Mouse (Mus musculus): ENCODE measurements around the gene Glud1. TPM values are rescaled to one million over a fixed set of nuclear protein-coding genes. Genes with fewer than 3 reads are reported as not detected.

Gene Glud1
- total and polyA plus RNA-seq, 3 experiments, result 87.3 to 143 (median 116) TPM

GRCm38 (mm10) chr14:34331886-34332285, 21.4 kb downstream of the Glud1 start:
- Histone ChIP-seq H3K27ac (ENCODE audit: insufficient read depth, low read depth) (no peak overlapping the region), H3K9me3 (replicated peaks; ENCODE audit: low read length) (no peaks in the 10 kb centered on the region), H3K4me1 (ENCODE audit: control insufficient read depth in 1 of 2, insufficient read depth in 2 of 2) (peaks cover 0 to 3% of the 10 kb centered on the region in 2 experiments; a peak in 1 of 4 replicates), H3K79me2 (replicated peaks; ENCODE audit: control insufficient read depth, extremely low read depth, insufficient read depth, poor library complexity, severe bottlenecking) (no peaks in the 10 kb centered on the region), H3K4me3 (replicated peaks in 1 of 3; ENCODE audit: low read depth in 2 of 3, low read length in 2 of 3, poor library complexity in 1 of 3) (no peak overlapping the region), H3K36me3 (replicated peaks in 1 of 2; ENCODE audit: control insufficient read depth in 1 of 2, insufficient read depth in 1 of 2, low read length in 1 of 2) (peaks cover 55 to 90% of the 10 kb centered on the region in 2 experiments), H3K9ac (ENCODE audit: insufficient read depth, low read depth) (no peak overlapping the region), H3K4me2 (ENCODE audit: insufficient read depth, low read depth, poor library complexity, severe bottlenecking) (no peak overlapping the region), H3K27me3 (replicated peaks) (no peaks in the 10 kb centered on the region)
- TF ChIP-seq E2F4 (IDR thresholded peaks at IDR 0.05; ENCODE audit: insufficient replicate concordance, low read depth, low read length) (no peak), EP300 (IDR thresholded peaks at IDR 0.05; ENCODE audit: low read length) (no peak), TCF12 (IDR thresholded peaks at IDR 0.05; ENCODE audit: low read depth, low read length) (no peak), CTCF (conservative IDR thresholded peaks at IDR 0.05 in 1 of 2, IDR thresholded peaks at IDR 0.05 in 1 of 2; ENCODE audit: low read depth in 2 of 2, low read length in 2 of 2) (no peak), NELFE (IDR thresholded peaks at IDR 0.05; ENCODE audit: low read depth, low read length) (no peak)
- DNase-seq (ENCODE audit: extremely low read depth), result no peak
- in situ Hi-C loops (cut with MboI; ENCODE audit: low pct_ligation_motif_present, low pct_unique_long_range_greater_than_20kb, low sequenced_read_pairs) (no loop called here), dilution Hi-C loops (cut with MboI; ENCODE audit: extremely low pct_ligation_motif_present, extremely low pct_unique_long_range_greater_than_20kb, low sequenced_read_pairs) (no loop called here)

GRCm38 (mm10) chr14:34332476-34332875, 21.9 kb downstream of the Glud1 start:
- no peak overlapping the region for H3K4me2 ChIP-seq (ENCODE audit: insufficient read depth, low read depth, poor library complexity, severe bottlenecking)
- dilution Hi-C loops (cut with MboI; ENCODE audit: extremely low pct_ligation_motif_present, extremely low pct_unique_long_range_greater_than_20kb, low sequenced_read_pairs), result no loop called here
- H3K4me3 ChIP-seq (replicated peaks in 1 of 3; ENCODE audit: low read depth in 2 of 3, low read length in 2 of 3, poor library complexity in 1 of 3), result no peak overlapping the region
- no peak overlapping the region for H3K9ac ChIP-seq (ENCODE audit: insufficient read depth, low read depth)
- no peaks in the 10 kb centered on the region for H3K9me3 ChIP-seq (replicated peaks; ENCODE audit: low read length)
- no peak overlapping the region for H3K27ac ChIP-seq (ENCODE audit: insufficient read depth, low read depth)
- peaks cover 55 to 89% of the 10 kb centered on the region in 2 experiments for H3K36me3 ChIP-seq (replicated peaks in 1 of 2; ENCODE audit: control insufficient read depth in 1 of 2, insufficient read depth in 1 of 2, low read length in 1 of 2)
- in situ Hi-C loops (cut with MboI; ENCODE audit: low pct_ligation_motif_present, low pct_unique_long_range_greater_than_20kb, low sequenced_read_pairs), result no loop called here
- H3K79me2 ChIP-seq (replicated peaks; ENCODE audit: control insufficient read depth, extremely low read depth, insufficient read depth, poor library complexity, severe bottlenecking), result no peaks in the 10 kb centered on the region
- H3K4me1 ChIP-seq (ENCODE audit: control insufficient read depth in 1 of 2, insufficient read depth in 2 of 2), result peaks cover 0 to 2% of the 10 kb centered on the region in 2 experiments; a peak in 1 of 4 replicates
- H3K27me3 ChIP-seq (replicated peaks), result no peaks in the 10 kb centered on the region
- TF ChIP-seq ETS1 (conservative IDR thresholded peaks at IDR 0.05; ENCODE audit: low read depth, low read length), result no peak
- TF ChIP-seq TCF12 (IDR thresholded peaks at IDR 0.05; ENCODE audit: low read depth, low read length), result no peak
- no peak for TF ChIP-seq ZNF384 (IDR thresholded peaks at IDR 0.05; ENCODE audit: low read depth, low read length)
- TF ChIP-seq ZC3H11A (IDR thresholded peaks at IDR 0.05; ENCODE audit: low read depth, low read length), result no peak
- TF ChIP-seq CTCF (conservative IDR thresholded peaks at IDR 0.05 in 1 of 2, IDR thresholded peaks at IDR 0.05 in 1 of 2; ENCODE audit: low read depth in 2 of 2, low read length in 2 of 2), result no peak
- TF ChIP-seq NELFE (IDR thresholded peaks at IDR 0.05; ENCODE audit: low read depth, low read length), result no peak
- no peak for TF ChIP-seq MYC (IDR thresholded peaks at IDR 0.05; ENCODE audit: low read depth, low read length)
- TF ChIP-seq UBTF (IDR thresholded peaks at IDR 0.05; ENCODE audit: low read depth, low read length), result no peak
- no peak for TF ChIP-seq POLR2AphosphoS2 (IDR thresholded peaks at IDR 0.05; ENCODE audit: low read depth, low read length)
- no peak for TF ChIP-seq JUN (IDR thresholded peaks at IDR 0.05; ENCODE audit: insufficient read depth, low read depth, low read length)
- TF ChIP-seq NRF1 (IDR thresholded peaks at IDR 0.05; ENCODE audit: low read depth, low read length), result no peak
- TF ChIP-seq GABPA (IDR thresholded peaks at IDR 0.05; ENCODE audit: insufficient replicate concordance, low read depth, low read length), result no peak
- TF ChIP-seq MXI1 (IDR thresholded peaks at IDR 0.05; ENCODE audit: low read depth, low read length), result no peak
- TF ChIP-seq HCFC1 (IDR thresholded peaks at IDR 0.05; ENCODE audit: low read depth, low read length), result no peak
- TF ChIP-seq JUND (conservative IDR thresholded peaks at IDR 0.05; ENCODE audit: low read depth, low read length), result no peak
- TF ChIP-seq POLR2A (IDR thresholded peaks at IDR 0.05; ENCODE audit: low read depth, low read length), result no peak
- no peak for TF ChIP-seq IRF4 (IDR thresholded peaks at IDR 0.05; ENCODE audit: low read depth, low read length)
- no peak for TF ChIP-seq KAT2A (IDR thresholded peaks at IDR 0.05; ENCODE audit: insufficient replicate concordance, low read length)
- no peak for TF ChIP-seq CHD1 (IDR thresholded peaks at IDR 0.05; ENCODE audit: low read depth, low read length)
- TF ChIP-seq CHD2 (IDR thresholded peaks at IDR 0.05; ENCODE audit: low read length), result no peak
- DNase-seq (ENCODE audit: extremely low read depth), result no peak
